Mouse (Mus musculus): ENCODE results near the gene Il17rd. TPM values are rescaled to one million over a fixed set of nuclear protein-coding genes. Genes with fewer than 3 reads are reported as not detected.

Il17rd gene
- polyA plus RNA-seq, 1 experiment, result 6.3 TPM

DNA sequence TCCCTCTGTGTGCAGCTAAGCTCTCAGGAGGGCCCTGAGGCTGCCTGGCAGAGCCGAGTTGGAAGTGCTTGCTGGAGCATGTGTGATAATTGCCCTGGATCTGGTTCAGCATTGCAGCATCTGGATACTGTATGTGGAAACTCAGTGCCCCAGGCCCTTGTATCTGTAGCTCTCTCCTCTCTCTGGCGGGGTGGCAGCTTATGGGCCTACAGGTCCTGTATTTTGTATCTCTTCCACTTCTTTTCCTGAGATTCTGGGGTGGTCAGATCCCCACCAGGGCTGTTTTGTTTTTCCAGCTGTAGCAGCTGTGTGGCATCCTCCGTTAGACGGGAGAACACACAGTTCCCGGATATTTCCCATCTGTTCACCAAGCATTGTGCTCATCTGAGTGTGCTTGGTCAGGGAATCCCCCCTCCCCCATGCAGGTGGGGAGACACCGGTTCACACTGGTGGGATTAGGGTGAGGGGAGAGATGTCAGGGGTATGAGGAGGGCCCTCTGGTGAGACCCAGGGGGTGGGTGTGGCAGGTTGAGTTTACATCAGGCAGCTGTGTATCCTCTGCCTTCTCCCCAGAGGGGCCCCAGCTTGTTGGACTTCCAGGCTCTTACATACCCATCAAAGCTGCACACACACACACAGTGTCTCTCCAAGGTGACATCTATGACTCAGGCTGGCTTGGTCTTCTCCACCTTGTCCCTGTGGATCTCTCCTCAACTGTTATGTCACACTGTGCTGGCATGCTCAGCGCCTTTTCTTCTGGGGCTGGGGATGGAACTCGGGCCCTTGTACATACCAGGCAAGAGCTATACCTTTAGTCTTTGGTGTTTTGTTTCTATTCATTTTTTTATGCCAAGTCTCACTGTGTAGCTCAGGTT is 106.7 kb downstream of the Il17rd start:
- no peak for DNase-seq (ENCODE audit: low spot score)

DNA sequence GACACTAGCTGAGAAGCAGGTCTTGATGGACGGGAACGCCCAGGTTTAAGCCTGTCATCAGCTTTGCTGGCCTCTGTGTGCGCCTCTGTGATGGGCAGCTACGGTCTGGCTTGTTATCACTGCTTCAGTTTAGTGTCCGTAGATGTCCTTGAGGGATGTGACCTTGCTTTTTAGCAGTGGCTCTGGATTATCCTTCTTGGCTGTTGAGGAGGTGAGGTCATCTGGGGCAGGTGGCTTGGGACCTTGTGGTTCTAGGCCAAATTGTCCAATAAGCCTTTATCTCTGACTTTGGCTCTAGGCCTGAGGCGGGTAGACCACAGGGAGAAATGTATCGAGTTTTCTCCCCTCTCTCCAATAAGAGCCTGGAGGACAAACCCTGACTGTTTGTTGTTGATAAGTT is 109.0 kb downstream of the Il17rd start:
- no peak for DNase-seq (ENCODE audit: low spot score)

DNA sequence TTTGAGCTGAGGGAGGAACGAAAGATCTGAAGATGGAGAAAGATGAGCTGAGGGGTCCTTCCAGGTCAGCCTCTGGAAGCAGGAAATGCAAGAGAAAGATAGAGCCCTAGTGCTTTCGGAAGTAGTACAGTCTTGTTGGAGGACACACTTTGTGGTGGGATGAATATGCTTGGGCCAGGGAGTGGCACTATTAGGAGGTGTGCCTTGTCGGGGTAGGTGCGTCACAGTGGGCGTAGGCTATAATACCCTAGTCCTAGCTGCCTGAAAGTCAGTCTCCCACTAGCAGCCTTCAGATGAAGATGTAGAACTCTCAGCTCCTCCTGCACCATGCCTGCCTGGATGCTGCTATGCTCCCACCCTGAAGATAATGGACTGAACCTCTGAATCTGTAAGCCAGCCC is 110.7 kb downstream of the Il17rd start:
- DNase-seq (ENCODE audit: low spot score), result no peak

DNA sequence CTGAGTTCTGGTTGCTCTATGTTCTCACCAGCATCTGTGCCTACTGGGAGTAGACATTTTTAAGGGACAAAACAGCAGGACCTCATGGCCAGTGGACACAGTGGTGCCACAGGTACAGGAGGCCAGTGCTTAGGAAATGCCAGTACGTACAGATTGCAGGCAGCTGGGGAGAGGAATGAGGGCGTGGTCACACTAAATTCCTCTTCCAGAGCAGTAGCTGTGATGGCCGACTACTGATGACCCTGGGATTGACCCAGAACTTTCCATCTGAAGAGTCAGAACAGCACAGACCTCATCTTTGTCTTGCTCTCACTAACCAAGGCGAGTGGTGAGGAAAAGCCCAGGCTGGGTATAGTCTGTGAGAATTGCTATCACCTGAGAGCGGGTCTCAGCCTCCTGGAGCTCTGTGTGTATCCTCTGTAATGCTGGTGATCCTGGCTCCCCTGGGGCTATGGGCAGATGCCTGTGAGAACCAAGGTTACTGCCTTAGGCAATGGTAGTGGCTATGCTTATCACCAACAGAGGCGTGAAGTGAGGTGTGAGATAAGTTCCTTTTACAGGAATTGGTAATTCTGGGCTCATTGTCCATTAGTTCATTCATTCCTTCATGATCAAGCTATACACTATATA is 111.4 kb downstream of the Il17rd start:
- DNase-seq (ENCODE audit: low spot score), result no peak

DNA sequence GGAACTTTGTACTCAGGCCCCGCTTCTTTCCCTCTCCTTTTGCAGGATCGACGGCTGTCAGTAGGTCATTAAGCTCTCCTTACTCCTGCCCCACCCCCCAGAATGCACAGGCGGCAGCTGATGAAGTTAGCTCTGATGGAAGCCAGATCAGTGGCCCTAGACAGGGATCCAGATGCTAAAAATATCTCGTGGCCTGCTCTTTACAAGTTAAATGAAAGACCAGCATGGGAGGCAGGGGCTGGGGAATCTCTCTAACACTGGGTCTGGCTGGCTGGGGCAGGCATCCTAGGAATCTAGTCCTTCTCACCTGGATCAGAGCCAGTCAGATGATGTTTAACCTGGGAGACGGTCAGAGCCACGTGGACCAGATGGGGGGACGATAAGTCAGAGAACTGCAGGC is 112.7 kb downstream of the Il17rd start:
- DNase-seq (ENCODE audit: low spot score), result no peak

DNA sequence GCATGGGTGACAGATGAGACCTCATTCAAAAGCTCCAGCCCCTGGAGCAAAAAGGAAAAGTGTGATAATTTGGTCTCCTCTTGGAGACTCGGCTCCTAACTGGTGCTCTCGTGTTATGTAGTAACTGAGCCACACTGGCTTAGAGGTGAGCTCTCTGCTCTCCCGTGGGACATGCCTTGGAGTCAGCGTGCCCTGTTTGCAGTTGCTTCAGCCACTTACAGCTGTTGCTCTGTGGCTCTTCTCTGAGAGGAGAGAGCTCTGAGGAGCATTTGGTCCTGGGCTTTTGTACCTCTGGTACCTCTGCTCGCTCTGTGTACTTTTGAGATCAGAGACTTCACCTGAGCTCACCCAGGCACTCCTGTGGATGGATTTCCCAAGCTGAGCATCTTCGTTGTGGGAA is 116.3 kb downstream of the Il17rd start:
- no peak for DNase-seq (ENCODE audit: low spot score)

DNA sequence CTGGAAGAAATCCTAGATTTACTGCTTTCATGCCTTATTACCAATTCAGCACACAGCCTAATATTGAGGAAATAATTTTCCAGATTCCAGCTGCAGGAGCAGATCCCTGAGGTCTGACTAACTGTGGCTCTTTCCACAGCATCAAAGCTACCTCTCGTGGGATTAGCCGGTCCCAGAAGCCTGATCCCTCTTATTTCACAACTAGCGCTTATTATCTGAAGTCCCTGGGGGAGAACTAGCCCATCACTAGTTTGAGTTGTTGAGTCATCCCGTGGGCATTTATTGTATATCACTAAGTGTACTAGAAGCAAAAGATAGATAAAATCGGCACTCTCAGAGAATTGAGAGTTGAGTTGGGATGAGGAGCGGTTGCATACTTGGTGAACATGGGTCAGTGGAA is 117.3 kb downstream of the Il17rd start:
- no peak for DNase-seq (ENCODE audit: low spot score)

Other genes starting within 250 kb of the Il17rd start
- not detected in 2 replicates for gene Asb14, start 144.4 kb upstream of the Il17rd start, polyA plus RNA-seq (2012; rRNA removed)
- gene Appl1, start 67.7 kb upstream of the Il17rd start, polyA plus RNA-seq (2012; rRNA removed), result 14.3 and 15.6 TPM in 2 replicates
- gene Hesx1, start 44.5 kb upstream of the Il17rd start, polyA plus RNA-seq (2012; rRNA removed), result 0.15 and 0.21 TPM in 2 replicates
- gene Arhgef3, start 76.0 kb downstream of the Il17rd start, polyA plus RNA-seq (2012; rRNA removed), result 30.4 and 36.6 TPM in 2 replicates

Measured in urinary bladder, adult 2 months (tissue).